Mouse (Mus musculus): ENCODE data around the gene Arhgap17. TPM values are rescaled to one million over a fixed set of nuclear protein-coding genes. Genes with fewer than 3 reads are reported as not detected.

The Arhgap17 gene
- total RNA-seq, 1 experiment from 2014 or later: 76.6 TPM

DNA sequence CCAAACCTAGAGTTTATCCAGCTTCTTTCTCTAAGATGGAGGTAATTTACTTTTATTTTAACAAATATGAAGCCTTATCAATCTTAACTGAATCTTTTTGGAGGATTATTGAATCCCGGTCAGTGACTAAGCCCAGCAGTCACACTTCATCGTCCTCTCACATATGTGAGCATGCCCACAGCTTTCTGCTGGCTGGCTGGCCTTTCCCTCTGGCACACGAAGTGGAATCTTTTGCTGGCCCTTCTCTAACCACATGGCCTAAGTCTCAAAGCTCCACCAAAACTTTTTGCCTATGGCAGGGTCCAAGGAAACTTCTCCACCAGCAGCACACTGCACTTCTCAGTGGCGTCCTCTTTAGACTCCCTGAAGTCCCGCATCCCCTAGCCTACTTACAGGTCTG lies 27.8 kb downstream of the Arhgap17 start:
- DNase-seq: no peak

DNA sequence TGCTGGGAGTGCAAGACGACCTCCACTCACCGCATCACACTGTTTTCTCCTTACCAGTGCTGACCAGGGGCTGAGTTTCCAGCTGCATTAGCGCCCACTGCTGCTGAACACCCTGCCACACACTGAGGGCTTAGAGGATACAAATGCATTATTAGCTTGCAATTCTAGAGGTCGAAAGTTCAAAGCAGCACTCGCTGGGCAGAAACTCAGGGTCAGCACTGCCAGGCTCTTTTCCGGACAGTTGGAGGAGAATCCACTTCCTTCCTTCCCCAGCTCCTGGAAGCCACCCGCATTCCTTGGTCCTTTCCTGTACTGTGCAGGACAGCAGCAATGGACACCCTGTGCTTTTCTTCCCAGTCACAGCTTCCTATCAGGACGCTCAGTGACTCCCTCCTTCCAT lies 31.4 kb downstream of the Arhgap17 start:
- no peak for DNase-seq

DNA sequence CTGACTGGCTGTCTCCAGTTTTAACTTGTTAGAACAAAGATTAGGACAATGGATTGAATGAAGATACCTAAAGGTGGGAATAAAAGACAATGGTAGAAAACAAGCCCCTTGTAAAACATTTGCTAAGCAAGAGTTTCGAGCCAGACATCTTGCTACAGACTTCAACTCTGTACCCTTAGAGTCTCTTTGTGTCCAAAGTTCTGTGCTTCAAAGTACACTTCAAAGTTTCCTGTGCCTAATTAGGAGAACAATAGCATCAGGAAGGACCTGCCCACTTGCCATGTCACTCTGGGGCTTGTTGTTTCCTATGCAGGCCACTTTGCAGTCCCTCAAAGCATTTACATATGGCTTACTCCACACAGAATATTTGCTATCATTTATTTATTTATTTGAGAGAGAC lies 33.4 kb downstream of the Arhgap17 start:
- no peak for DNase-seq

- DNase-seq: no peak
Observed at GRCm38 (mm10) chr7:123330506-123330905, 39.2 kb downstream of the Arhgap17 start.

DNA sequence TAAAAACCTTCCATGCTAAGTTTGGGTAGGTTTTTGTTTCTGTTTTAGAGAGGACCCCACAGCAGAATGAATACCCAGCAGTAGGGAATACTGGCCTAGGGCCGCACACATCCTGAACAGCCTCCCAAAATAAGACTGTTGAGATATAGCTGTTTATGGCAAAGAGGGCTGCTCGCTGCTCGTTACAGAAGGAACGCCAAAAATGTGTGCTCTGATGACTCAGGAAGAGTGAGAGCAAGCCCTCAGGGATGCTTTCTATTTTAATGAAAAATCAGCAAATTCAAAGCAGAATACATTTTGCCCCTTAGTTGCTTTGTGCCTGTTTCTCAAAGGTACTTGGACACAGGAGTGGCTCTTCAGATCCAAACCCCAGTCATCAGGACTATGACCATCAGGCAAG lies 41.8 kb downstream of the Arhgap17 start:
- DNase-seq: no peak

DNA sequence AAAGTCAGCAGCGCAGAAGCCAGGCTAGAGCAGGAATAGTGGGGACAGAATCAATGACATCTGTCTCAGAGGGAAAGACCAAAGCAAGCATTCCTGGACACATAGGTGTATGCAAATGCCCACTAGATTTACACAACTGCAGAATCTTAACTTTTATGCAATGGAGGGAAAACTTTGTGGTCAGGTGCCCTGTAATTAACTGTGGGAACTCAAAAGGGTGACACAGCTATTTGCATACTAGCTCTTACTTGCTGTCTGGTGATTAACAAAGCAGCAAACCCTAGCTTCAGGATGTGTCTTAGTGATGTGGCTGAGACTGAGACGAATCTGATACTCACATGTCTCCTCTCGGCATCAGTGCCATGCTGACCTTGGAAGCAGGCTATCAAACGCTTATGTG lies 42.8 kb downstream of the Arhgap17 start:
- DNase-seq: no peak

- no peak for DNase-seq
Observed at GRCm38 (mm10) chr7:123326062-123326461, 43.7 kb downstream of the Arhgap17 start.

- no peak for DNase-seq
Observed at GRCm38 (mm10) chr7:123324105-123324504, 45.6 kb downstream of the Arhgap17 start.

- DNase-seq: no peak
Observed at GRCm38 (mm10) chr7:123323388-123323787, 46.3 kb downstream of the Arhgap17 start.

GRCm38 (mm10) chr7:123322452-123323121 lies 47.1 kb downstream of the Arhgap17 start:
- no peak for DNase-seq

GRCm38 (mm10) chr7:123312738-123313137 lies 57.0 kb downstream of the Arhgap17 start:
- no peak for DNase-seq

- peak; percentile 35 for DNase-seq
Observed at GRCm38 (mm10) chr7:123311836-123312235, 57.9 kb downstream of the Arhgap17 start.

DNA sequence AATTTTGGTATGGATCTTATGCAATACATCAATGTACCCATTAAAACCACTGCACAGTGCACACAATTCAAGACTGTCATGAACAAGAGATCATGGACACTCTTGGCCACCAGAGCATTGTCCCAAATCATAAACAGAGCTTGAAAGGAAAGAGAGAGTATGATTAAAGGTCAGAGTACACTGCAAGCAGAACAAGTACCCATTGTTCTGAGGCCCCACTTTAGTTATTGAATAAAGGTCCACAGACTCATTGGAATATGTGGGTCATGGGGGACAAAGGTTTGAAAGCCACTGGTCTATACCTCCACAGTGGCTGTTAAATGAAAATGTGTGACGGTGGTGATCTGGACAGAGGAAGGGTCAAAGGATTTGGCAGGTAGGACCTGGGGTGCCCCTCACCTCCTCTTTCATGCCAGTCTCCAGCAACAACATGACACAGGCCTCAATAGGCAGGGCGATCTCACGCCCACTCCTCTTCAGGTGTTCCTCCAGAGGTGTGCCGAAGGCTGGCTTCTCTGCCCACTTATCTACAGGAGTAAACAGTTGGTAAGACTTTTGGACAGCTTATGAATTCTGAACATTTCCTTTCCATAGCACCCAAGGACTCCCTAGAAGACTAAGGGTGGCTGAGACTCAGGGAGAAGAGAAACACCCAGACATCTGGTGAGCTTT lies 61.7 kb downstream of the Arhgap17 start:
- DNase-seq: no peak

- no peak for DNase-seq
Observed at GRCm38 (mm10) chr7:123307236-123307635, 62.5 kb downstream of the Arhgap17 start.

DNA sequence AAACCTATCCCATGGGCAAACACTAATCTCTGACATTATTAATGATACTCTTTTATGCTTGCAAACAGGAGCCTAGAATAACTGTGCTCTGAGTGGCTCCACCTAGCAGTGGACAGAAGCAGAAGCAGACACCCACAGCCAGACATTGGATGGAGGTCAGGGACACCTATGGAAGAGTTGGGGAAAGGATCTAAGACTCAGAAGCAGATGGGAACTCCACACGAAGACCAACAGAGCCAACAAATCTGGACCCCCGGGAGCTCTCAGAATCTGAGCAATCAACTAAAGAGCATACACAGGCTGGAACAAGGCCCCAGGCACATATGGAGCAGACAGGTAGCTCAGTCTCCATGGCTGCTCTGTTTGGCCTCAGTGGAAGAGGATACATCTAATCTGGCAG lies 64.3 kb downstream of the Arhgap17 start:
- DNase-seq: no peak

DNA sequence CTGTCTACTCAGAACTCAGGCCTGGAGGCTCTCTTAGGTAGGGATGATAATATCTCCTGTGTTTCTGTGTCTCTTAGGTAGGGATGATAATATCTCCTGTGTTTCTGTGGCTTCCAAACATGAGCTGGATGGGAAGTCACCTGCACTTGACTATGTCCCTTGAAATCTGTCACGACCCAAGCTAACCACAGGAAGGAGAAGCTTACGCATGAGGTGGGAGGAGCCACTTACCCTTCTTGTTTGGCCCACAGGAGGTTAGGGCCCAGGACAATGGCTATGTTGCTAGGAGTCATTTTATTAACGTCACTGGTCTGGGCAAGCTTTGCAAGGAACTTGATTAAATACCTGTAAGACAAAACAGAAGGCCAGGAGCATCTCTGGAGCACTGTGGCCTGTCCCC lies 69.5 kb downstream of the Arhgap17 start:
- DNase-seq: no peak

DNA sequence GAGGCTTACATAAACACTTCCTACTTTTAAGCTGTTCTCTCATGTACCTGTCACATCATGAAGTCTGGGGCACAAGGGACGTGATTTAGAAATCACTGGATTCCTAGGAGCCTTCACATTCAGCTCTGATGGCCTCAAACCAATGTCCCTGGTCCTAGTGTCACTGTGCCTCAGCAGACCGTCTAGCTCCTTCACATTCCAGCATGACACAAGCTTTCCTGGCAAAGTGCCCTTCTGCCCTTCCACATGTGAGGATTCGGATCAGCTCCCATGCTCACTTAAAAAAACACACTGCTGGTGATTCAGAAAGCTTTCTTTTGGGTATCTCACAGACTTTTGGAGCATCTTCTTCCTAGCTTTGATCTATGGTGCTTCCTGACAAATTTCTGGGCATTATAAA lies 71.5 kb downstream of the Arhgap17 start:
- peak; percentile 74 for DNase-seq

- DNase-seq: no peak
Observed at GRCm38 (mm10) chr7:123296097-123296496, 73.6 kb downstream of the Arhgap17 start.

DNA sequence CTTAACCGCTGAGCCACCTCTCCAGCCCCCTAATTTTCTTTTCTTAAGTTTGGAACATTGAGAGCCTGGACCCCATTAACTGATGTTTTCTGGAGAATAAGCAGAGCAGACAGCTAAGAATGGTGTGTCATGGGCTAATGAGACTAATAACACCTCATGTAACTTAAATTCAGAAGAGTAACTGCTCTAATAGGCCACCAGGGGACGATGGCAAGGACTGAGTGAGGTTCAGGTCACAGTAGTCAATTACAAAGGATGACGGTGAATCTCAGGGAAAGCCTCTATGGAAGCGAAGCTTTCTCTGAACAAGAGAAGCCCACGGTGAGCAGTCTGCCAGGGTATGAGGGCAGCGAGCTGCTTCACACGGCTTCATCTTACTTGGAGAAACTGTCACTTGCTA lies 74.3 kb downstream of the Arhgap17 start:
- DNase-seq: no peak

- peak; percentile 13 for DNase-seq
Observed at GRCm38 (mm10) chr7:123293898-123294297, 75.8 kb downstream of the Arhgap17 start.

GRCm38 (mm10) chr7:123291942-123292341 lies 77.8 kb downstream of the Arhgap17 start:
- DNase-seq: no peak

- DNase-seq: no peak
Observed at GRCm38 (mm10) chr7:123289176-123289575, 80.5 kb downstream of the Arhgap17 start.

- DNase-seq: no peak
Observed at GRCm38 (mm10) chr7:123287903-123288302, 81.8 kb downstream of the Arhgap17 start.

DNA sequence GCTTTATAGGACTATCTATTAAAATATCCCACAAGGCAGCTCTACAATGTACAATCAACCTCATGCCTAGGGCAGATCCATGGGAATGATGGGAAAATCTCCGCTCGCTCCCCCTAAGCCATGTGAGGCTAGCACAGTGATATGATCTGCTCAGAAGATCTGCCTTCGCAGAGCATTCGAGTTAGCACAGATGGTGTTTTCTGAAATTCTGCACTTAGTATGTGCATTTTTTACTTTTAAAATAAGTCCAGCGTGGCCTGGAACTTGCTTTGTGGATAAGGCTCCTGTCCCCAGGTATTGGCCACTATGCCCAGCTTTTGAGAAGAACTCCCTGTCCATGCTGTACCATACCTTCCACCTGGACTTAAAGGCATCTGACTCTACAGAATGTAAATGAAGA lies 83.8 kb downstream of the Arhgap17 start:
- no peak for DNase-seq
